Mouse (Mus musculus) Patski (cell line): ENCODE data around the gene Stxbp5l. TPM values are rescaled to one million over a fixed set of nuclear protein-coding genes. Genes with fewer than 3 reads are reported as not detected.

Experiments used
- ATAC-seq: fragments of 100-300 bp; one replicate; pipeline ENCODE4 v1.8.0; 2021
- CTCF ChIA-PET: fragments of 350-600 bp; sonication (Branson Sonifier 250); formaldehyde crosslinking; loops from one replicate; lab custom pipeline; 2022; ENCODE audit warnings: inconsistent platforms; lab: Charles Lee
- POLR2A ChIA-PET: fragments of 350-600 bp; sonication (Branson Sonifier 250); formaldehyde crosslinking; loops from one replicate; lab custom pipeline; 2022; ENCODE audit warnings: antibody characterized with exemption, inconsistent platforms; lab: Charles Lee
- DNase-seq: peaks from one replicate; pipeline ENCODE4 v3.0.0-alpha.2; 2011; ENCODE audit warnings: low read depth, low spot score
- H3K27me3 ChIP-seq: fragments of 371-371 bp; one replicate; pipeline ENCODE4 v1.5.1; 2021
- CTCF ChIP-seq: fragments of 100-300 bp; IDR thresholded peaks from one replicate; pipeline ENCODE4 v1.5.1; 2021
- in situ Hi-C: fragments of 300-500 bp; cut with MboI; formaldehyde crosslinking; loops from 3 replicates; pipeline ENCODE4 v1.11.1; 2018; ENCODE audit warnings: low pct_unique_long_range_greater_than_20kb, mixed read lengths
- polyA plus RNA-seq: library from polyadenylated mRNA; unstranded; gene quantifications from one replicate; pipeline ENCODE4 v1.2.3, GENCODE M21; 2021

Stxbp5l gene
- 0.12 TPM for polyA plus RNA-seq

GRCm38 (mm10) chr16:37384821-37385344 lies at the start of gene Stxbp5l:
Gene Stxbp5l (minus strand): TSS chr16:37384962.
- CTCF ChIA-PET: no interaction called here
- DNase-seq: peak; percentile 22
- POLR2A ChIA-PET: no interaction called here
- TF ChIP-seq CTCF: no peak
- peaks cover 41% of the 10 kb centered on the region for H3K27me3 ChIP-seq
- in situ Hi-C loops: no loop called here
- ATAC-seq: peak; percentile 89

DNA sequence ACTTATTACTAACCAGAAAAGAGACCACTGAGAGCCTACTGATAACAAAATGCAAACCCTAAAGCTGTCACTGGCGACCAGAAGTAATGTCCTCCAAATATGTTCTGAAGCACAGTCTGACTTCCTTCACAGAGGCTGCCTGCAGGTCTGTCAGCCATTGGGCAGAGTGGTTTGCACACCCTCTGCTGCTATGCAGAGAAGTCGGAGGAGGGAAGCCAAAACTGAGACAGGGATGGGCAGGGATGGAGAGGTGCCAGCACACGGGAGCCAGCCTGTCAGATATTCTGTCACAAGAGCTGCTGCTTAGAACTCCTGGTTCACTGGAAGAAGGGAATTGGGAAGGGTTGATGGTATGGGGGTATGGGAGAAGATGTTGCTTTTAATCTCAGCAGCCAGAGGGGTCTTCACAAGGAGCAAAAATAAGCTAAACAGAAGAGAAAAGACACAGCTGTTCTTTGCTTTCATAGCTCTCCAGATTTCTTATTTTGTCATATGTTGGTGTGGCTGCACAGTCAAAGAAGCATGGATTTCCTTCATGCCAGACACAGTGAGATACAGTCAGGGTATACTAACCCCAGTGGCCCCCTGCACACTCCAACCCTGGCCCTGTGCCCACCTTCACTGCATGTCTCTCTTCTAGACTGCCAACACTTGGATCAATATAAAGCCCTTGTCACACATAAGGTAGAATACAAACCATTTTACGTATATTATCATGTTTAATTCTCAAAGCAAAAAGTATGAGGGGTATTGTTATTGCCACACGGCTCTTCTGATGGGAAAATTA lies 48.8 kb upstream of the Stxbp5l start:
- ATAC-seq (no peak), DNase-seq (no peak)
- no peaks in the 10 kb centered on the region for H3K27me3 ChIP-seq
- TF ChIP-seq CTCF: no peak
- POLR2A ChIA-PET: no interaction called here
- CTCF ChIA-PET: no interaction called here
- in situ Hi-C loops: no loop called here

- in situ Hi-C loops: no loop called here
- TF ChIP-seq CTCF: no peak
- no peaks in the 10 kb centered on the region for H3K27me3 ChIP-seq
- ChIA-PET POLR2A (no interaction called here), CTCF (no interaction called here)
- DNase-seq (no peak), ATAC-seq (no peak)
Observed at GRCm38 (mm10) chr16:37425434-37425833, 40.7 kb upstream of the Stxbp5l start.

DNA sequence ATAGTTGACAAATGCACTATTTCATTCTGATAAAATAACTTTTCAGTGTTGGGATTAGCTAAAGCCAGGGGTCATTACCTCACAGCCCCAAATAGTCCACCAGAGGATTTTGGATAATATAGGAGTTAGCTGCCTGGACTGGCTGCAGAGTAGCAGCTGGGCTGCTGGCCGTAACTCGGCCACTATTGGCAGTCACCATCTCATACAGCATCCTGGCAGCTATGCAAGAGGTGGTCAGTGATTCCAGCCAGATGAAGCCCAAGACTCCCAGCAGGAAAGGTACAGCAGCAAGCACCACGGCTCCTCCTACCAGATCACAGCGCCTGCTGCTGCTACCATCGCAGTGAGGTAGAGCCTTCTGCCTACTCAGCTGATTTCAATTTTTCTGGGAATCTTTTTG lies 38.1 kb upstream of the Stxbp5l start:
- ChIA-PET POLR2A (no interaction called here), CTCF (interaction anchor here (1.0 kb wide), 1 partner anchor 39 kb away, joined by 3 read pairs; no protein-coding TSS in a partner anchor)
- TF ChIP-seq CTCF: no peak
- in situ Hi-C loops: no loop called here
- DNase-seq (no peak), ATAC-seq (no peak)
- H3K27me3 ChIP-seq: no peaks in the 10 kb centered on the region

DNA sequence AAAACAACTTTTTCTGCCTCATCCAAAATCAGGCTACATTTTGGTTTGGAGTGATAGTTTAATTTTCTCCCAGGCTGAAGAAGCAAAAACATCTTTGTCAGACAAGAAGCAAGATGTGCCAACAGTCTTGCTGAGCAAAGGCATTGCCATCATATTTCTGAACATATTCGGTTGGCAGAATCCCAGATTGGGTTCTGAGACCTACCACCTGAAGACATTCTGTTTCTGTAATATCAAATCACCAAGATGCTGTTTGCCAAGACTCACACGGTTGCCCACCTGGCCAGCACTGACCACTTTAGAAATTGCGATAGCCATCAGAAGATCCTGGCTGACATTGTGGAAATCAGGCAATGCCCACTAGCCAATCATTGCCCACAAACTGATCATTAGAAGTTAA lies 37.1 kb upstream of the Stxbp5l start:
- no peak for ATAC-seq
- H3K27me3 ChIP-seq: no peaks in the 10 kb centered on the region
- TF ChIP-seq CTCF: no peak
- no peak for DNase-seq
- CTCF ChIA-PET: no interaction called here
- POLR2A ChIA-PET: no interaction called here
- in situ Hi-C loops: no loop called here

DNA sequence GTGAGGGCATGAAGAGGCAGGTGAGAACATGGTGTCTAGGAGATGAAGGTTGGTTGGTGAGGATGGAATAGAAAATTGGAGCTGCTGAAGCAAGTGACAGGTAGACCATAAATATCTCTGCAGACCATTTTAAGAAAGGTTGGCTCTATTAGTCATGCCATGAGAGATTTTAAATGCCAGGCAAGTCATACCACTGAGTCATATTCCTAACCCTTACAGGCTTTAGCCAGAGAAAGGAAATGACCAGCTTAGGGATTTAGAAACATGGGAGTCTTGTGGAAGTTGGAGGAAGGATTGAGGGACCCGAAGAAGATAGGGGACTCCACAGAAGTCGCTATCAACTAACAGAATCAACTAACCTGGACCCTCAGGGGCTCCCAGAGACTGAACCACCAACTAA lies 35.8 kb upstream of the Stxbp5l start:
- ATAC-seq (peak; percentile 67), DNase-seq (peak; percentile 13)
- TF ChIP-seq CTCF: no peak
- ChIA-PET POLR2A (no interaction called here), CTCF (interaction anchor here (1.6 kb wide), 1 partner anchor 14 kb away, joined by 3 read pairs; no protein-coding TSS in a partner anchor)
- no peaks in the 10 kb centered on the region for H3K27me3 ChIP-seq
- in situ Hi-C loops: no loop called here

GRCm38 (mm10) chr16:37405536-37405935 lies 20.8 kb upstream of the Stxbp5l start:
- ATAC-seq (no peak), DNase-seq (no peak)
- H3K27me3 ChIP-seq: no peaks in the 10 kb centered on the region
- TF ChIP-seq CTCF: no peak
- in situ Hi-C loops: no loop called here
- ChIA-PET CTCF (interaction anchor here (1.0 kb wide), 2 partner anchors 15 to 23 kb away, joined by 3 read pairs; no protein-coding TSS in a partner anchor), POLR2A (no interaction called here)

GRCm38 (mm10) chr16:37404922-37405321 lies 20.2 kb upstream of the Stxbp5l start:
- peak; percentile 37 for DNase-seq
- POLR2A ChIA-PET: no interaction called here
- TF ChIP-seq CTCF: no peak
- ATAC-seq: peak; percentile 54
- in situ Hi-C loops: no loop called here
- no peaks in the 10 kb centered on the region for H3K27me3 ChIP-seq
- CTCF ChIA-PET: no interaction called here

GRCm38 (mm10) chr16:37389964-37390363 lies 5.2 kb upstream of the Stxbp5l start:
- POLR2A ChIA-PET: interaction anchor here (0.5 kb wide), 1 partner anchor 263 kb away, joined by 3 read pairs; no protein-coding TSS in a partner anchor
- in situ Hi-C loops: no loop called here
- ATAC-seq (no peak), DNase-seq (no peak)
- CTCF ChIA-PET: no interaction called here
- no peak for TF ChIP-seq CTCF
- H3K27me3 ChIP-seq: peaks cover 21% of the 10 kb centered on the region

DNA sequence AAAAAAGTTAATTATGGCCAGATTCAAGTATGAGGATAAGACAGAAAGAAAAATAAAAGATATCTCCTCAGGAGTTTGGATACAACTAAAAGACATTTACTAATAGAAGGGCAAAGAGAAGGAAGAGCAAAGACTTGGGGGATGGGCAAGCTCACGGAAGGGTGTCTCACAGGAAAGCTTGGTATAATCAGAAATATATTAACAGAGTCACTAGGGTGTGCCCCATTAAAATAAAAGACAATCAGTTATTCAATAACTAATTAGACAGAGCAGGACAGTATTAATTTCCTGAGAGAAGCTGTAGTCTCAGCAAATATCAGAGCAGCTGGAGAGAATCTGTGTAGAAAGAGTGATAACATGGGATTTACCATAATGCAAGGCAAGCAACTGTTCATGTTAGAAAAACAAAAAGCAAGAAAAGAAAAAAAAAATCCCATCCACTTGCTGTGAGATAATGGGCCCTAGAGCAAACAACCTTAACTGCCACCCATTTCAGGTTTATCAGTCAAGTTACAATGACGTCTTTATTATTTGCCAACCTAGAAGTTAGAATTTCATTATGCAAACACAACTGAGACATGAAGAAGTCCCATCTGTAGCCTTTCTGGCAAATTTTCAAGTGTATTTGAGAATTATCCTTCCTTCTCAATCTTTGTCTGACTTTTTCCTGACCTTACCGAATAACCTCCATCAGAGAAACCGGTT lies 4.6 kb upstream of the Stxbp5l start:
- DNase-seq (no peak), ATAC-seq (no peak)
- ChIA-PET POLR2A (interaction anchor here (0.5 kb wide), 1 partner anchor 264 kb away, joined by 3 read pairs; no protein-coding TSS in a partner anchor), CTCF (no interaction called here)
- in situ Hi-C loops: no loop called here
- H3K27me3 ChIP-seq: peaks cover 19% of the 10 kb centered on the region
- no peak for TF ChIP-seq CTCF

DNA sequence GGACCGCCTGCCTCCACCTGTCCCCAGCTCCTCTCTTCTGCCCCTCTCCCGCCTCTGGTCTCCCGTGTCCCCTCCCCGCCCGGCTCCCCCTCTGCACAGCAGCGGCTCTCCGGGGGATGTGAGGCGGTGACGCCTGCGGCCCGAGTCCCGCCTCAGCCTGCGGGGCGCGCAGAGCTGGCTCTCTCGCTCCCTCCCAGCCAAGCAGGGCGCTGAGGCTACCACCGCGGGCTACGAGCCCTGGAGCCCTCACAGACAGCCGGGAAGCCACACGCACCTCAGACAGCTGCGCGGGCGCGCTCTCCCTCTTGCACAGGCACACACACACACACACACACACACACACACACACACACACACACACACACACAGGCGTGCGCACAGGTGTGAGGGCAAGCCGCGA lies 393 bp downstream of the Stxbp5l start:
- in situ Hi-C loops: no loop called here
- H3K27me3 ChIP-seq: peaks cover 37% of the 10 kb centered on the region
- TF ChIP-seq CTCF: no peak
- ChIA-PET POLR2A (interaction anchor here (0.7 kb wide), 1 partner anchor 138 kb away, joined by 4 read pairs; no protein-coding TSS in a partner anchor), CTCF (no interaction called here)
- ATAC-seq (no peak), DNase-seq (no peak)
